Mouse (Mus musculus): ENCODE data around the gene Ap2a2. TPM values are rescaled to one million over a fixed set of nuclear protein-coding genes. Genes with fewer than 3 reads are reported as not detected.

The Ap2a2 gene
- polyA plus RNA-seq, 1 experiment, result 92.7 TPM

DNA sequence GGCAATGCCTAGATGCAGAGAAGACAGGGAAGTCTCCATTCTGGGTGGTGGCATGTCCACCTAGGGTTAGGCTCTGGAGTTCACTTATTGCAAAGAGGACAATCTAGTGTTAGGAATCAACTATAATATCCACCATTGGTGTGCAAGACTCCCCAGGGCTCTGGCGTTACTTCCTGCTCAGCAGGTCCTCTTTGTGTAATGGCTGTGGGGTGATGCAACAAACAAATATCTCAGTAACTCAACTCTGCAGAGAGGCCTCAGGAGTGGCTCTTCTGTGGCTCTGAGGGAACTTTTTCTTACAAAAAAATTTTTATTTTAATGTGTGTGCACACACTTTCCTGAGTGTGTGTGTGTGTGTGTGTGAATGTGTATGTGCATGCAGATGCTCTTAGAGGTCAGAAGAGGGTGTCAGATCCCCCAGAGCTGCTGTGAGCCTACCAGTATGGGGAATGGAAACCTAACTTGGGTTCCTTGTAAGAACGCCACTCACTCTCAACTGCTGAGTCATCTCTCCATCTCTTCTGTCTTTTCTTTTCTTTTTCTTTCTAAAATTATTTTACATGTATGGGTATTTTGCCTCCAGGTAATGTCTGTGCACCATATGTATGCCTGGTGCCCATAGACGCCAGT, 12.4 kb upstream of the Ap2a2 start:
- TF ChIP-seq MAX (IDR thresholded peaks at IDR 0.05) (no peak), CTCF (IDR thresholded peaks at IDR 0.05; ENCODE audit: control insufficient read depth, insufficient read depth, insufficient read length) (no peak), MYOG (IDR thresholded peaks at IDR 0.05; ENCODE audit: control insufficient read depth, extremely low read depth, insufficient read length) (no peak), FOSL1 (IDR thresholded peaks at IDR 0.05; ENCODE audit: insufficient read depth, low read length, poor library complexity, severe bottlenecking) (no peak), CEBPB (IDR thresholded peaks at IDR 0.05; ENCODE audit: low read depth) (no peak), USF1 (IDR thresholded peaks at IDR 0.05; ENCODE audit: low read depth) (no peak), MYOD1 (IDR thresholded peaks at IDR 0.05; ENCODE audit: control insufficient read depth, insufficient read length, low read depth) (no peak)
- Histone ChIP-seq H3K27me3 (ENCODE audit: control insufficient read depth, insufficient read depth, insufficient read length) (no peaks in the 10 kb centered on the region), H3K36me3 (ENCODE audit: control insufficient read depth, insufficient read depth) (no peaks in the 10 kb centered on the region)

DNA sequence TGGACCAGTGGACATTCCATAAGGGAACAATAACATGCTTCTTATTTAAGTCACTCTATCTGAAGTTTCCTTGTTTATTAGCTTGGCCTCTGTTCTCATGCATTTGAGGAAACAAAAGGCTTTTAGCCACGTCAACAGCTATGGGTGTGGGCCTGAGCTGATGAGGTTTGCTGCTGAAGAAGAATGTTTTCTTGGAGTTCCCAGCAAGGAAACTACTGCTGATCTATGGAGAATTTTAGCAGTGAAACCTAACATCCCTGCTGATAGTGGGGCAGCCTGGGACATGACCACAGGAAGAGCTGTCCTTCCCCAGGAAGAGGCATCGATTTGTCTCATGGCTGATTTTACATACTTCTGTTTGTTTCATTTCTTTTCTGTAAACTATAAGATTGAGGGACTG, 11.5 kb upstream of the Ap2a2 start:
- H3K27me3 ChIP-seq (ENCODE audit: control insufficient read depth, insufficient read depth, insufficient read length), result no peaks in the 10 kb centered on the region
- H3ac ChIP-seq (ENCODE audit: control insufficient read depth, insufficient read length, low read depth), result no peak overlapping the region
- no peaks in the 10 kb centered on the region for H3K79me3 ChIP-seq (ENCODE audit: low read depth)
- H3K36me3 ChIP-seq (ENCODE audit: control insufficient read depth, insufficient read depth), result no peaks in the 10 kb centered on the region
- no peak overlapping the region for H3K4me3 ChIP-seq (ENCODE audit: insufficient read depth, poor library complexity, severe bottlenecking)
- TF ChIP-seq MYOG (IDR thresholded peaks at IDR 0.05; ENCODE audit: control insufficient read depth, extremely low read depth, insufficient read length) (no peak), CEBPB (IDR thresholded peaks at IDR 0.05; ENCODE audit: low read depth) (no peak), USF1 (IDR thresholded peaks at IDR 0.05; ENCODE audit: low read depth) (no peak), CTCF (IDR thresholded peaks at IDR 0.05; ENCODE audit: control insufficient read depth, insufficient read depth, insufficient read length) (no peak), MYOD1 (IDR thresholded peaks at IDR 0.05; ENCODE audit: control insufficient read depth, insufficient read length, low read depth) (no peak), MAX (IDR thresholded peaks at IDR 0.05) (no peak), FOSL1 (IDR thresholded peaks at IDR 0.05; ENCODE audit: insufficient read depth, low read length, poor library complexity, severe bottlenecking) (no peak)
- H3K79me2 ChIP-seq (ENCODE audit: control insufficient read depth, insufficient read depth), result no peaks in the 10 kb centered on the region

More for the DNA sequence above, 12.4 kb upstream of the Ap2a2 start:
- no peak overlapping the region for H3ac ChIP-seq (ENCODE audit: control insufficient read depth, insufficient read length, low read depth)
- H3K79me3 ChIP-seq (ENCODE audit: low read depth), result no peaks in the 10 kb centered on the region
- no peak overlapping the region for H3K4me3 ChIP-seq (ENCODE audit: insufficient read depth, poor library complexity, severe bottlenecking)
- H3K79me2 ChIP-seq (ENCODE audit: control insufficient read depth, insufficient read depth), result no peaks in the 10 kb centered on the region

DNA sequence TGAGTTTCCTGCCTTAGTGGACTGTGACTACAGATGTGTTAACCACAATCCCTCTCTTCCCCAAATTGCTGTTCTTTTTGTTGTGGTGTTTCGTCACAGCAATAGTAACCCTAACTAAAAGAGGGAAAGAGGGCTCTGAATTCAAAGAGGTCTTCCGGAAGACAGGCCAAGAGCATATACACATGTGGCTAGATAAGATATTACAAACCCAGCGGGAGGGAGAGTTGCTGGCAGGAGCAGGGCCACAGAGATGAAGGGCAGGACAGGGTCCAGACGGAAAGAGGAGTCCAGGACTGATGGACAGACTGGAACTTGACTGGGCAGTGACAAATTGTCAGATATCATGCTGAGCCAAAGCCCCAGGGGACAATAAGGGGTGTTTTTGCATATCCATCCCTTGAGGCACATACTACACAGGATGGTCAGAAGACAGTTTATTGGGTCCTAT, 3.6 kb upstream of the Ap2a2 start:
- peaks cover 10% of the 10 kb centered on the region for H3K79me2 ChIP-seq (ENCODE audit: control insufficient read depth, insufficient read depth)
- H3K36me3 ChIP-seq (ENCODE audit: control insufficient read depth, insufficient read depth), result no peaks in the 10 kb centered on the region
- TF ChIP-seq MYOD1 (IDR thresholded peaks at IDR 0.05; ENCODE audit: control insufficient read depth, insufficient read length, low read depth) (no peak), USF1 (IDR thresholded peaks at IDR 0.05; ENCODE audit: low read depth) (no peak), FOSL1 (IDR thresholded peaks at IDR 0.05; ENCODE audit: insufficient read depth, low read length, poor library complexity, severe bottlenecking) (no peak), CTCF (IDR thresholded peaks at IDR 0.05; ENCODE audit: control insufficient read depth, insufficient read depth, insufficient read length) (no peak), MAX (IDR thresholded peaks at IDR 0.05) (no peak), MYOG (IDR thresholded peaks at IDR 0.05; ENCODE audit: control insufficient read depth, extremely low read depth, insufficient read length) (no peak), CEBPB (IDR thresholded peaks at IDR 0.05; ENCODE audit: low read depth) (no peak)
- H3K27me3 ChIP-seq (ENCODE audit: control insufficient read depth, insufficient read depth, insufficient read length), result no peaks in the 10 kb centered on the region
- peaks cover 3% of the 10 kb centered on the region for H3K79me3 ChIP-seq (ENCODE audit: low read depth)
- H3ac ChIP-seq (ENCODE audit: control insufficient read depth, insufficient read length, low read depth), result no peak overlapping the region
- no peak overlapping the region for H3K4me3 ChIP-seq (ENCODE audit: insufficient read depth, poor library complexity, severe bottlenecking)

DNA sequence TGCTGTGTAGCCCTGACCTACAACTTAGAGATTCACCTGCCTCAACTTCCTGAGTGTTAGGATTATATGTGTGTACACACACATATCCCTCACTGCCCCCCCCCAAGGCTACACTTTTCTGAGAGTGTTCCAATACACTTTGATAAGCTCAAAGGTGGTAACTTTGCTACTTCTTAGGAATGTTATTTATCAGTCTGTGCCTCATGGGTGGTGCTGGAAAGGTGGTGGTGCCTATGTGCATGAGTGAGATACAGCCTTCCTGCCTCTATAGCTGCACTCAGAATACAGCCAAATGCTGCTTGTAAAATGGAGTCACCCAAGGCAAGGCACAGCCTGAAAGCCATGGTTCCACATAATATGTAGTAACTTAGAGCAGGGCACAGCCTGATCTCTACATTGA, 3.0 kb upstream of the Ap2a2 start:
- no peaks in the 10 kb centered on the region for H3K27me3 ChIP-seq (ENCODE audit: control insufficient read depth, insufficient read depth, insufficient read length)
- H3K36me3 ChIP-seq (ENCODE audit: control insufficient read depth, insufficient read depth), result no peaks in the 10 kb centered on the region
- H3K79me3 ChIP-seq (ENCODE audit: low read depth), result peaks cover 9% of the 10 kb centered on the region
- no peak overlapping the region for H3K4me3 ChIP-seq (ENCODE audit: insufficient read depth, poor library complexity, severe bottlenecking)
- TF ChIP-seq USF1 (IDR thresholded peaks at IDR 0.05; ENCODE audit: low read depth) (no peak), MYOD1 (IDR thresholded peaks at IDR 0.05; ENCODE audit: control insufficient read depth, insufficient read length, low read depth) (no peak), FOSL1 (IDR thresholded peaks at IDR 0.05; ENCODE audit: insufficient read depth, low read length, poor library complexity, severe bottlenecking) (no peak), CEBPB (IDR thresholded peaks at IDR 0.05; ENCODE audit: low read depth) (no peak), MAX (IDR thresholded peaks at IDR 0.05) (no peak), CTCF (IDR thresholded peaks at IDR 0.05; ENCODE audit: control insufficient read depth, insufficient read depth, insufficient read length) (no peak), MYOG (IDR thresholded peaks at IDR 0.05; ENCODE audit: control insufficient read depth, extremely low read depth, insufficient read length) (no peak)
- H3K79me2 ChIP-seq (ENCODE audit: control insufficient read depth, insufficient read depth), result peaks cover 16% of the 10 kb centered on the region
- H3ac ChIP-seq (ENCODE audit: control insufficient read depth, insufficient read length, low read depth), result no peak overlapping the region

DNA sequence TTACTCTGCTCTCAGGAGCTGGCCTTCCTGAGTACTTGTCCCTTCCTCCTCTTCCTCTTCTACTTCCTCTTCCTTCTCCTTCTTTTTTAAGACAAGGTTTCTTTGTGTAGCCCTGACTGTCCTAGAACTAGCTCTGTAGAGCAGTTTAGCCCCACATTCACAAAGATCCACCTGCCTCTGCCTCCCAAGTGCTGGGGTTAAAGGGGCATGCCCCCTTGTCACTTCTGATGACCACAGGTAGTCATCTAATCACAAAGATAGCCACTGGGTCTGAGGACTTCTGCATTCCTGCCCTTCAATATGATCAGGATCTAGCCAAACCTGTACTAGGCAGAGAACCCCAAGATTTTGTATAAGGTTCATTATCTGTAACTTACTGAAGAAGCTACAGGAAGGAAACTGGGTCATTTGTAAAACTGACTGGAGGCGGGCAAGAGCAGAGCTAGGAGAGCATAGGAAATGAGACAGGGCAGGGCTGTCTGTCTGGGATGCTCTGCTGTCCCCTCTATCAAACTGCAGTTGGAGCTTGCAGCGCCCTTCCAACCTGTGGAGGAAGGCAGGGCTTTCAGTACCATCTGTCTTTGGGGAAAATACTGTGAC, 2.1 kb upstream of the Ap2a2 start:
- TF ChIP-seq MYOD1 (IDR thresholded peaks at IDR 0.05; ENCODE audit: control insufficient read depth, insufficient read length, low read depth), result no peak
- no peak for TF ChIP-seq FOSL1 (IDR thresholded peaks at IDR 0.05; ENCODE audit: insufficient read depth, low read length, poor library complexity, severe bottlenecking)
- no peak for TF ChIP-seq MAX (IDR thresholded peaks at IDR 0.05)
- TF ChIP-seq CEBPB (IDR thresholded peaks at IDR 0.05; ENCODE audit: low read depth), result no peak
- TF ChIP-seq CTCF (IDR thresholded peaks at IDR 0.05; ENCODE audit: control insufficient read depth, insufficient read depth, insufficient read length), result no peak
- no peak for TF ChIP-seq MYOG (IDR thresholded peaks at IDR 0.05; ENCODE audit: control insufficient read depth, extremely low read depth, insufficient read length)
- TF ChIP-seq USF1 (IDR thresholded peaks at IDR 0.05; ENCODE audit: low read depth), result no peak

More for the DNA sequence above, 2.1 kb upstream of the Ap2a2 start:
- H3K36me3 ChIP-seq (ENCODE audit: control insufficient read depth, insufficient read depth), result no peaks in the 10 kb centered on the region
- H3K79me3 ChIP-seq (ENCODE audit: low read depth), result peaks cover 15% of the 10 kb centered on the region
- H3K79me2 ChIP-seq (ENCODE audit: control insufficient read depth, insufficient read depth), result peaks cover 25% of the 10 kb centered on the region
- H3K4me3 ChIP-seq (ENCODE audit: insufficient read depth, poor library complexity, severe bottlenecking), result no peak overlapping the region
- no peak overlapping the region for H3ac ChIP-seq (ENCODE audit: control insufficient read depth, insufficient read length, low read depth)
- H3K27me3 ChIP-seq (ENCODE audit: control insufficient read depth, insufficient read depth, insufficient read length), result no peaks in the 10 kb centered on the region

Measured in C2C12 (cell line).